Mouse (Mus musculus): ENCODE results near the gene B2m. TPM values are rescaled to one million over a fixed set of nuclear protein-coding genes. Genes with fewer than 3 reads are reported as not detected.

The B2m gene
- polyA plus RNA-seq, 1 experiment from 2014 or later = 403 TPM

DNA sequence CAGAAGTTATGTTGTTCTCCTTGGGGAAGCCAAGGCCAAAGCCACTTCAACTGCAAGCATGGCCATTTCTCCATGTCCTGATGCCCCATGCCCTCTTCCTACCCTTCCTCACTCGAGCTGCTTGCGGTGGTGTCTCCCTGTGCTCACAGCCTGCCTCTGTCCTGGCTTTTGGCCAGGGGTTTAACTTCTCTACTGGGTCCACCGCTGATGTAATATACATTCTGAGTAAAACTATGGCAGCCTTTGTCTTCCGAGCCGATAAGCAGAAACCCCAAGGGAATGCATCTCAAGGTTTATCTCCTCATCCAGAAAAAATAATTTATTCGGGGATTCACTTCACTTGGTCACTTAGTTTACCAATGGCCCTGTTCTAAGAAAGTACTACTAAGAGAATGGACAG lies 799 bp upstream of the B2m start:
- 46% methylated on average over 6 of the region's 6 CpGs for whole genome bisulfite sequencing
- Histone ChIP-seq H3K9ac (ENCODE audit: low read length) (peak overlapping the region; percentile 92), H3K27me3 (ENCODE audit: control insufficient read depth, insufficient read depth, low read length) (no peaks in the 10 kb centered on the region), H3K4me3 (ENCODE audit: low read length) (no peak overlapping the region; the same call in 1 of the 2 replicates), H3K27ac (ENCODE audit: low read length) (peak overlapping the region; percentile 70), H3K4me1 (ENCODE audit: control insufficient read depth, insufficient read depth, low read length) (peaks cover 10% of the 10 kb centered on the region), H3K36me3 (ENCODE audit: control insufficient read depth, insufficient read depth) (peaks cover 4% of the 10 kb centered on the region; the same call in 1 of the 2 replicates), H3K9me3 (replicated peaks; ENCODE audit: control insufficient read depth, low read length) (no peaks in the 10 kb centered on the region), H3K4me2 (ENCODE audit: low read depth, low read length) (peak overlapping the region; percentile 80)
- ATAC-seq (replicated peaks; ENCODE audit: extremely low read depth, insufficient read depth, low FRiP score) = no peak

DNA sequence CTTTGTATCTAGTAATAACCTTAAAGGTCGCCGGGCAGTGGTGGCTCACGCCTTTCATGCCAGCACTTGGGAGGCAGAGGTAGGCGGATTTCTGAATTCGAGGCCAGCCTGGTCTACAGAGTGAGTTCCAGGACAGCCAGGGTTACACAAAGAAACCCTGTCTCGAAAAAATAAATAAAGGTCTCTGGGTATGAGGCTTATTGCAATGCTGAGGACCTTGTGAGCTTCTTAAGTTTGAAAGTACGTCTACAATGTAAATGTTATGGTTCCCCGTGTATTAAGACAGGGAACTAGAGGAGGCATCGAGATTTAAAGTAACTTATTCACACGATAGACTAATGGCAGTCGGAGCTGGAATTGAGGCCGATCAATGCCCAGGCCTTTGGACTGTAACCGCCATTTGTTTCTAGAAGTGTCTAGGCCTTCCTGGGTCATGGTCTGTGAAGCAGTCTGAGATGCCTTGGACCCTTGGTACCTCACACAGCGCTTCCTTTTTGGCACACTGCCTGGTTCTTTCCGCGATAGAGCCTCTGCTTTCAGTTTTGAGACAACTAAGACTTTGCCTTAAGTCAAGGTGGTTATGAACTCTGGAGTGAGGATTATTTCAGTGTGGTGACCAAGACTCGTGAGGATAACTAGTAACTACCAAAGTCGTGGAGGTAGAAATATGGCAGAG lies 894 bp downstream of the B2m start:
- H3K9ac ChIP-seq (ENCODE audit: low read length) = peak overlapping the region; percentile 92
- H3K27me3 ChIP-seq (ENCODE audit: control insufficient read depth, insufficient read depth, low read length) = no peaks in the 10 kb centered on the region
- peaks cover 10% of the 10 kb centered on the region for H3K4me1 ChIP-seq (ENCODE audit: control insufficient read depth, insufficient read depth, low read length)
- peak overlapping the region; percentile 86 for H3K27ac ChIP-seq (ENCODE audit: low read length)
- H3K4me2 ChIP-seq (ENCODE audit: low read depth, low read length) = peak overlapping the region; percentile 80
- WGBS = 27% methylated on average over 18 of the region's 18 CpGs
- 0 out of 2 replicates have a peak, but pooled peaks have one; percentile 22 for ATAC-seq (replicated peaks; ENCODE audit: extremely low read depth, insufficient read depth, low FRiP score)
- H3K9me3 ChIP-seq (replicated peaks; ENCODE audit: control insufficient read depth, low read length) = no peaks in the 10 kb centered on the region
- H3K36me3 ChIP-seq (ENCODE audit: control insufficient read depth, insufficient read depth) = peaks cover 6% of the 10 kb centered on the region; the same call in 1 of the 2 replicates
- H3K4me3 ChIP-seq (ENCODE audit: low read length) = peak overlapping the region; percentile 93

DNA sequence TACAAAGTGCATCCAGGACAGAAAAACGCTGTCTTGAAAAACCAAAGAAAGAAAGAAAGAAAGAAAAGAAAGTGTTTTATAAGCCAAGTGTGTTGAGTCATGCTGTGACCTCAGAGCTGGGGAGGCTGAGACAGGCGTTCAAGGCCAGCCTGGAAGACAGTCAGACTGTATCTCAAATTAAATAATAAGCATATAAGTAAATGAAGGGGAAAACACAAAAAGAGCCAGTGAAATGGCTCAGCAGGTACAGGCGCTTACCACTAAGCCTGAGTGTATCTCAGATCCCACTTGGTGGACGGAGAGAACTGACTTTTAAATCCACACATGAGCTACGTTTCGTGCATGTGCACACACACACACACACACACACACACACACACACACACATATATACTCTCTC lies 1.8 kb downstream of the B2m start:
- H3K4me3 ChIP-seq (ENCODE audit: low read length) = peak overlapping the region; percentile 93
- 85% methylated on average over 6 of the region's 6 CpGs for WGBS
- H3K9ac ChIP-seq (ENCODE audit: low read length) = no peak overlapping the region
- H3K27ac ChIP-seq (ENCODE audit: low read length) = no peak overlapping the region
- peak overlapping the region; percentile 80 for H3K4me2 ChIP-seq (ENCODE audit: low read depth, low read length)
- no peak for ATAC-seq (replicated peaks; ENCODE audit: extremely low read depth, insufficient read depth, low FRiP score)
- H3K4me1 ChIP-seq (ENCODE audit: control insufficient read depth, insufficient read depth, low read length) = peaks cover 10% of the 10 kb centered on the region
- no peaks in the 10 kb centered on the region for H3K9me3 ChIP-seq (replicated peaks; ENCODE audit: control insufficient read depth, low read length)
- H3K27me3 ChIP-seq (ENCODE audit: control insufficient read depth, insufficient read depth, low read length) = no peaks in the 10 kb centered on the region
- peaks cover 8% of the 10 kb centered on the region for H3K36me3 ChIP-seq (ENCODE audit: control insufficient read depth, insufficient read depth)

DNA sequence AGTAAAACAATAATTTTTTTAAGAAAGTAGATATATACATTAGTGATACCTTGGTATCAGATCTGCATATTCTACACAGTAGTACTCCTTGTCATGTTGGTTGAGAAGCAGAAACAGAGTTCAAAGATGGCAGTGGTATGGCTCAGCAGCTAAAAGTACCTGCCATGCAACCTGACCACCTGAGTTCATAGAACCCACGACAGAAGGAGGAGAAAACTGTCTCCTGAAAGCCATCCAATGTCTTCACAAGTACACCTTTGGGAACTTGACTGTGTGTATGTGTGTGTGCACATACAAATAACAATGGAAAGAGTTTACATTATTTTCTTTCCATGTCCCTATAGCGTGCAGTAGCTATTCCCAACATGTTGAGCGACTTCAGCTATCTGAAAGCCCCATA lies 2.2 kb downstream of the B2m start:
- WGBS = 85% methylated on average over 3 of the region's 3 CpGs
- H3K4me2 ChIP-seq (ENCODE audit: low read depth, low read length) = no peak overlapping the region; the same call in 1 of the 2 replicates
- no peak overlapping the region for H3K27ac ChIP-seq (ENCODE audit: low read length)
- ATAC-seq (replicated peaks; ENCODE audit: extremely low read depth, insufficient read depth, low FRiP score) = no peak
- H3K9ac ChIP-seq (ENCODE audit: low read length) = no peak overlapping the region
- no peak overlapping the region for H3K4me3 ChIP-seq (ENCODE audit: low read length)
- no peaks in the 10 kb centered on the region for H3K9me3 ChIP-seq (replicated peaks; ENCODE audit: control insufficient read depth, low read length)
- H3K4me1 ChIP-seq (ENCODE audit: control insufficient read depth, insufficient read depth, low read length) = peaks cover 10% of the 10 kb centered on the region
- peaks cover 9% of the 10 kb centered on the region for H3K36me3 ChIP-seq (ENCODE audit: control insufficient read depth, insufficient read depth)
- H3K27me3 ChIP-seq (ENCODE audit: control insufficient read depth, insufficient read depth, low read length) = no peaks in the 10 kb centered on the region

DNA sequence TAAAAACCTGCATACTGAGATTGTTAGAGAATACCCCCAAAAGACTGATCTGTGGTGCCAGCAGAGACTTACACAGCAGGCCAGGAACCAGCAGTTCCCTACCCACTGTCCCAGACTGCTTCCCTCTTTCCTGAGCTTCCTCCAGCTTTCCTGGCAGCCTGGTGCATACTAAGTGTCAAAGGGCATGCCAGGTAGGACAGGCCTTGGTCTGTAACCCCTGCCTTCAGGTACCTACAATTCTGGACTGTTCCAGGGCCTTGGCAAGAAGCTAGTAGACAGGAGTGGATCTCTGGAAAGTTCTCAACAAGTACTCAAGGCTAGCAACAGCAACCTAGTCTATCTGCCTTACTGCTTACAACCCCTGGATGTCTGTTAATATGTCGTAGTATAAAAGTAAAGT lies 3.7 kb downstream of the B2m start:
- H3K4me1 ChIP-seq (ENCODE audit: control insufficient read depth, insufficient read depth, low read length) = peaks cover 10% of the 10 kb centered on the region
- H3K4me3 ChIP-seq (ENCODE audit: low read length) = no peak overlapping the region
- no peak overlapping the region for H3K27ac ChIP-seq (ENCODE audit: low read length)
- no peak overlapping the region for H3K4me2 ChIP-seq (ENCODE audit: low read depth, low read length)
- no peaks in the 10 kb centered on the region for H3K27me3 ChIP-seq (ENCODE audit: control insufficient read depth, insufficient read depth, low read length)
- no peak overlapping the region for H3K9ac ChIP-seq (ENCODE audit: low read length)
- no peaks in the 10 kb centered on the region for H3K9me3 ChIP-seq (replicated peaks; ENCODE audit: control insufficient read depth, low read length)
- H3K36me3 ChIP-seq (ENCODE audit: control insufficient read depth, insufficient read depth) = peaks cover 9% of the 10 kb centered on the region
- no peak for ATAC-seq (replicated peaks; ENCODE audit: extremely low read depth, insufficient read depth, low FRiP score)
- 88% methylated on average over 1 of the region's 1 CpGs for WGBS

DNA sequence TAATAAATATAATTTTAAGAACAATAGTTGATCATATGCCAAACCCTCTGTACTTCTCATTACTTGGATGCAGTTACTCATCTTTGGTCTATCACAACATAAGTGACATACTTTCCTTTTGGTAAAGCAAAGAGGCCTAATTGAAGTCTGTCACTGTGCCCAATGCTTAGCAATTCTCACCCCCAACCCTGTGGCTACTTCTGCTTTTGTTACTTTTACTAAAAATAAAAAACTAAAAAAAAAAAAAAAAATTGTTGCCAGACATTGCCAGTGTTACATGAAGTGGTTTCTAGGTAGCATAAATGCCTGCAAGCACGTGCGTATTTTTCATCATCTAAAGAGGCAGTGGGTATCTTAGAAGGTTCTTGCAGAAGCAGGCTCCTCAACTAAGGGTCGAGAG lies 5.4 kb downstream of the B2m start:
- H3K9ac ChIP-seq (ENCODE audit: low read length) = no peak overlapping the region
- no peaks in the 10 kb centered on the region for H3K27me3 ChIP-seq (ENCODE audit: control insufficient read depth, insufficient read depth, low read length)
- no peak overlapping the region for H3K4me2 ChIP-seq (ENCODE audit: low read depth, low read length)
- H3K9me3 ChIP-seq (replicated peaks; ENCODE audit: control insufficient read depth, low read length) = no peaks in the 10 kb centered on the region
- no peak for ATAC-seq (replicated peaks; ENCODE audit: extremely low read depth, insufficient read depth, low FRiP score)
- WGBS = 71% methylated on average over 3 of the region's 3 CpGs
- no peak overlapping the region for H3K4me3 ChIP-seq (ENCODE audit: low read length)
- 0 out of 2 replicates have a peak, but pooled peaks cover 4% of the 10 kb centered on the region for H3K4me1 ChIP-seq (ENCODE audit: control insufficient read depth, insufficient read depth, low read length)
- no peak overlapping the region for H3K27ac ChIP-seq (ENCODE audit: low read length)
- H3K36me3 ChIP-seq (ENCODE audit: control insufficient read depth, insufficient read depth) = peaks cover 9% of the 10 kb centered on the region

DNA sequence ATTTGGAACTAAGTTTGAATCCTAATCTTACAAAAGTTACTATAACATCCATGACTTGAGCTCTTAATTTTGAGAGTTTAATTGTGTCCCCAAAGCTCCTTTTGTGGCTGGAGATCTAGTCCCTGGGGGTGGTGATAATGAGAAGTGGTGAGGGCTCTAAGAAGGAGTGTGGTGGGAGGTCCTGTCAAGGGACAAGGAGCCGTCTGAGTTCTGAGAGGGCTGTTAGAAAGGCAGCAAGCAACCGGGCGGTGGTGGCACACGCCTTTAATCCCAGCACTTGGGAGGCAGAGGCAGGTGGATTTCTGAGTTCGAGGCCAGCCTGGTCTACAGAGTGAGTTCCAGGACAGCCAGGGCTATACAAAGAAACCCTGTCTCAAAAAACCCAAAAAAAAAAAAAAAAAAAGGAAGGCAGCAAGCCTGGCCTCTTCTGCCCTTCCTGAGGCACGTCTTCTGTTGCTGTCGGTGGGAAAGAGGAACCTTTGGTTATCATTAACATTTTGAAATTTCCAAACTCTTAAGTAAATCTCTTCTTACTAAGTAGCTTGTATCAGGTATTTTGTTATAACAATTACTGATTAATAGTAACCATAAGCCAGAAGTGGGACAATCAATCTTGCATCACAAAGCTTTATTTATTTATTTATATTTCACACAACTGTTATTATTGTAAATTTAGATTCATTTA lies 6.3 kb downstream of the B2m start:
- no peak overlapping the region for H3K4me3 ChIP-seq (ENCODE audit: low read length)
- no peak overlapping the region for H3K27ac ChIP-seq (ENCODE audit: low read length)
- 80% methylated on average over 7 of the region's 7 CpGs for WGBS
- H3K9me3 ChIP-seq (replicated peaks; ENCODE audit: control insufficient read depth, low read length) = no peaks in the 10 kb centered on the region
- H3K27me3 ChIP-seq (ENCODE audit: control insufficient read depth, insufficient read depth, low read length) = no peaks in the 10 kb centered on the region
- H3K4me1 ChIP-seq (ENCODE audit: control insufficient read depth, insufficient read depth, low read length) = peaks cover 8% of the 10 kb centered on the region
- H3K36me3 ChIP-seq (ENCODE audit: control insufficient read depth, insufficient read depth) = peaks cover 9% of the 10 kb centered on the region
- H3K4me2 ChIP-seq (ENCODE audit: low read depth, low read length) = no peak overlapping the region
- no peak overlapping the region for H3K9ac ChIP-seq (ENCODE audit: low read length)
- ATAC-seq (replicated peaks; ENCODE audit: extremely low read depth, insufficient read depth, low FRiP score) = no peak

DNA sequence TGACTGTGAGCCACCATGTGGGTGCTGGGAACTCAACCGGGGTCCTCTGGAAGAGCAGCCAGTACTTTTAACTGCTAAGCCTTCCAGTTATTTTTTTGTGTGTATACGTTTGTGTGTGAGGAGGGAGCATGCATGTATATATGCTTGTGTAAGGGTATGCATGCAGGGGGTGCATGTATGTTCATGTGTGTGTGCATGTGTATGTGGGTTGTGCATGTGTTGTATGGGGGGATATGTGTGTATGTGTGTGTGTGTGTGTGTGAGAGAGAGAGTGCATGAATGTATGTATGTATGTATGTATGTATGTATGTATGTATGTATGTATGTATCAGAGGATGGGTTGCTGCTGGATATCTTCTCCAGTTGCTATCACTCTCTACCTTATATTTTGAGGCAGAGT lies 7.0 kb downstream of the B2m start:
- peaks cover 9% of the 10 kb centered on the region for H3K36me3 ChIP-seq (ENCODE audit: control insufficient read depth, insufficient read depth)
- H3K27me3 ChIP-seq (ENCODE audit: control insufficient read depth, insufficient read depth, low read length) = no peaks in the 10 kb centered on the region
- H3K9ac ChIP-seq (ENCODE audit: low read length) = no peak overlapping the region
- H3K4me1 ChIP-seq (ENCODE audit: control insufficient read depth, insufficient read depth, low read length) = peaks cover 9% of the 10 kb centered on the region
- 90% methylated on average over 2 of the region's 2 CpGs for WGBS
- no peak overlapping the region for H3K4me3 ChIP-seq (ENCODE audit: low read length)
- no peak overlapping the region for H3K4me2 ChIP-seq (ENCODE audit: low read depth, low read length)
- H3K27ac ChIP-seq (ENCODE audit: low read length) = no peak overlapping the region
- H3K9me3 ChIP-seq (replicated peaks; ENCODE audit: control insufficient read depth, low read length) = no peaks in the 10 kb centered on the region
- ATAC-seq (replicated peaks; ENCODE audit: extremely low read depth, insufficient read depth, low FRiP score) = no peak

DNA sequence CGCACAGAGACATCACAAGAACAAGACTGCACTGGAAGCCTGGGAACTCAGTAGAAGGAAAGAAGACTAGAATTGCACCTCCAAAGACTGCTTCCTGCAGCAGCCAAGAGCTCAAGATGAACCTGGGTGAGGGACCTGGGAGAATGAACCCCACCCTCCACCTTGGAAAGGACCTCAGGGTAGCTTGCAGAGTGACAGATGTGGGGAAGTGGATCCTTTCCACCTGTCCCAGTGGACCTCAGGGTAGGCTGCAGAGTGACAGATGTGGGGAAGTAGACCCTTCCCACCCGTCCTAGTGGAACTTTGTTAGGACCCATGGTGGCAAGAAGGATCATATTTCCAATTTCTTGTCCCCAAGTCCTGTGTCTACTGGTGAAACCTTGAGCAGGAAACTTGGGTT lies 7.8 kb downstream of the B2m start:
- no peak for ATAC-seq (replicated peaks; ENCODE audit: extremely low read depth, insufficient read depth, low FRiP score)
- Histone ChIP-seq H3K9ac (ENCODE audit: low read length) (no peak overlapping the region), H3K36me3 (ENCODE audit: control insufficient read depth, insufficient read depth) (peaks cover 9% of the 10 kb centered on the region), H3K27me3 (ENCODE audit: control insufficient read depth, insufficient read depth, low read length) (no peaks in the 10 kb centered on the region), H3K4me1 (ENCODE audit: control insufficient read depth, insufficient read depth, low read length) (peaks cover 9% of the 10 kb centered on the region), H3K4me2 (ENCODE audit: low read depth, low read length) (no peak overlapping the region), H3K4me3 (ENCODE audit: low read length) (no peak overlapping the region), H3K9me3 (replicated peaks; ENCODE audit: control insufficient read depth, low read length) (no peaks in the 10 kb centered on the region), H3K27ac (ENCODE audit: low read length) (no peak overlapping the region)
- WGBS = 84% methylated on average over 2 of the region's 2 CpGs
